Mouse (Mus musculus) lung, postnatal 0 days (tissue): ENCODE results near the gene Rfx1. TPM values are rescaled to one million over a fixed set of nuclear protein-coding genes. Genes with fewer than 3 reads are reported as not detected.

ENCODE experiments used
- ATAC-seq: fragments of 200-750 bp; cut with Nextera tagmentation; 2 replicates; pipeline ENCODE4 v1.8.0; 2017; ENCODE audit warnings: moderate library complexity
- DNase-seq: peaks from one replicate; pipeline ENCODE4 v3.0.0-alpha.2; 2016; ENCODE audit warnings: low spot score
- H3K27ac ChIP-seq: fragments of 300-500 bp; sonication (generic); 2 replicates; pipeline ENCODE4 v1.5.1; 2014; ENCODE audit warnings: antibody characterized with exemption, mild to moderate bottlenecking, low read length, mixed read lengths
- H3K27me3 ChIP-seq: fragments of 300-500 bp; sonication (generic); replicated peaks from 2 replicates; pipeline ENCODE4 v1.6.1; 2014; ENCODE audit warnings: low read length, mixed read lengths; ENCODE audit not compliant: insufficient read depth
- H3K36me3 ChIP-seq: fragments of 300-500 bp; sonication (generic); 2 replicates; pipeline ENCODE4 v1.6.1; 2014; ENCODE audit warnings: low read length, mixed read lengths; ENCODE audit not compliant: insufficient read depth
- H3K4me1 ChIP-seq: fragments of 300-500 bp; sonication (generic); 2 replicates; pipeline ENCODE4 v1.6.1; 2014; ENCODE audit warnings: antibody characterized with exemption, low read depth, low read length, mixed read lengths; ENCODE audit not compliant: insufficient read depth
- H3K4me2 ChIP-seq: fragments of 300-500 bp; sonication (generic); replicated peaks from 2 replicates; pipeline ENCODE4 v1.6.1; 2014; ENCODE audit warnings: low read depth, mild to moderate bottlenecking, low read length, moderate library complexity, mixed read lengths
- H3K4me3 ChIP-seq: fragments of 300-500 bp; sonication (generic); 2 replicates; pipeline ENCODE4 v1.5.1; 2014; ENCODE audit warnings: low read depth, low read length
- H3K9ac ChIP-seq: fragments of 300-500 bp; sonication (generic); replicated peaks from 2 replicates; pipeline ENCODE4 v1.6.1; 2014; ENCODE audit warnings: low read depth, mild to moderate bottlenecking
- H3K9me3 ChIP-seq: fragments of 300-500 bp; sonication (generic); 2 replicates; pipeline ENCODE4 v1.6.1; 2016; ENCODE audit warnings: low read length, mixed read lengths
- CTCF ChIP-seq: IDR thresholded peaks from 2 replicates; pipeline ENCODE4 v1.5.1; 2016; ENCODE audit warnings: antibody characterized with exemption, mild to moderate bottlenecking
- EP300 ChIP-seq: IDR thresholded peaks from 2 replicates; pipeline ENCODE4 v1.6.1; 2016; ENCODE audit warnings: antibody characterized with exemption, mild to moderate bottlenecking, control low read depth
- WGBS: fragments of 180-500 bp; shearing (Covaris S2); extraction: QIAGEN DNeasy Blood & Tissue Kit; methylation state at CpG from one replicate; pipeline ENCODE4 v1.1.7; 2014; 5-methylcytosine and 5-hydroxymethylcytosine counted together
- polyA plus RNA-seq: library from polyadenylated mRNA; unstranded; fragments of >200 nt; fragmentation: Nextera tagmentation; extraction: Ambion mirVana; gene quantifications from 2 replicates; pipeline ENCODE4 v1.2.1, GENCODE M21; 2015

The Rfx1 gene
- polyA plus RNA-seq, result 4.5 and 5.2 TPM in 2 replicates

- no peaks in the 10 kb centered on the region for H3K36me3 ChIP-seq
- H3K4me1 ChIP-seq, result peaks cover 20% of the 10 kb centered on the region; the same call in 1 of the 2 replicates
- H3K9me3 ChIP-seq, result no peaks in the 10 kb centered on the region
- WGBS, result 1% methylated on average over 51 of the region's 51 CpGs
- H3K4me2 ChIP-seq, result peak within 1 kb of the TSS; percentile 77
- H3K27ac ChIP-seq, result peak within 1 kb of the TSS; percentile 96
- peak; percentile 96 for ATAC-seq
- DNase-seq, result peak; percentile 100
- no peaks in the 10 kb centered on the region for H3K27me3 ChIP-seq
- TF ChIP-seq EP300 (peak; percentile 87), CTCF (0 out of 2 replicates have a peak, but pooled peaks have one; percentile 16)
- peak within 1 kb of the TSS; percentile 83 for H3K4me3 ChIP-seq
- peak within 1 kb of the TSS; percentile 78 for H3K9ac ChIP-seq
These were observed at the start of gene Rfx1 for GRCm38 (mm10) chr8:84066291-84066930. Gene Rfx1, plus strand, starts transcription at chr8:84066834.

- WGBS, result 65% methylated on average over 9 of the region's 9 CpGs
- Histone ChIP-seq H3K9me3 (no peaks in the 10 kb centered on the region), H3K9ac (no peak overlapping the region), H3K27me3 (no peaks in the 10 kb centered on the region), H3K4me3 (no peak overlapping the region), H3K4me1 (peaks cover 19% of the 10 kb centered on the region), H3K4me2 (no peak overlapping the region), H3K36me3 (no peaks in the 10 kb centered on the region), H3K27ac (no peak overlapping the region)
- no peak for ATAC-seq
- no peak for TF ChIP-seq CTCF
- no peak for TF ChIP-seq EP300
- DNase-seq, result no peak
These were observed 46.9 kb upstream of the Rfx1 start for GRCm38 (mm10) chr8:84019738-84020137.

GRCm38 (mm10) chr8:84021096-84021495, 45.5 kb upstream of the Rfx1 start, which contains the start of gene Palm3:
Gene Palm3, plus strand, starts transcription at chr8:84021471.
- no peaks in the 10 kb centered on the region for H3K27me3 ChIP-seq
- H3K9ac ChIP-seq, result no peak within 1 kb of the TSS
- peak; percentile 64 for ATAC-seq
- H3K4me1 ChIP-seq, result peaks cover 24% of the 10 kb centered on the region
- TF ChIP-seq CTCF (peak; percentile 16; the same call in 1 of the 2 replicates), EP300 (no peak)
- no peaks in the 10 kb centered on the region for H3K9me3 ChIP-seq
- 7% methylated on average over 18 of the region's 18 CpGs for WGBS
- DNase-seq, result peak; percentile 53
- H3K27ac ChIP-seq, result no peak within 1 kb of the TSS; the same call in 1 of the 2 replicates
- peak within 1 kb of the TSS; percentile 22 for H3K4me2 ChIP-seq
- H3K36me3 ChIP-seq, result no peaks in the 10 kb centered on the region
- H3K4me3 ChIP-seq, result no peak within 1 kb of the TSS

- no peak overlapping the region for H3K9ac ChIP-seq
- TF ChIP-seq CTCF (no peak), EP300 (peak; percentile 66)
- H3K36me3 ChIP-seq, result no peaks in the 10 kb centered on the region
- no peak overlapping the region; the same call in 1 of the 2 replicates for H3K27ac ChIP-seq
- no peak overlapping the region for H3K4me3 ChIP-seq
- WGBS, result 38% methylated on average over 12 of the region's 12 CpGs
- peak overlapping the region; percentile 22 for H3K4me2 ChIP-seq
- H3K4me1 ChIP-seq, result peaks cover 26% of the 10 kb centered on the region
- H3K9me3 ChIP-seq, result no peaks in the 10 kb centered on the region
- H3K27me3 ChIP-seq, result no peaks in the 10 kb centered on the region
- peak; percentile 55 for DNase-seq
- peak; percentile 51 for ATAC-seq
These were observed 45.1 kb upstream of the Rfx1 start for GRCm38 (mm10) chr8:84021569-84021968.

GRCm38 (mm10) chr8:84023085-84023484, 43.5 kb upstream of the Rfx1 start:
- Histone ChIP-seq H3K9ac (no peak overlapping the region), H3K36me3 (no peaks in the 10 kb centered on the region), H3K4me2 (no peak overlapping the region), H3K4me3 (no peak overlapping the region), H3K9me3 (no peaks in the 10 kb centered on the region), H3K4me1 (peaks cover 26% of the 10 kb centered on the region), H3K27ac (no peak overlapping the region), H3K27me3 (no peaks in the 10 kb centered on the region)
- TF ChIP-seq CTCF (no peak), EP300 (0 out of 2 replicates have a peak, but pooled peaks have one; percentile 26)
- DNase-seq (peak; percentile 83), ATAC-seq (peak; percentile 71)
- WGBS, result 6% methylated on average over 5 of the region's 5 CpGs

- no peaks in the 10 kb centered on the region for H3K27me3 ChIP-seq
- TF ChIP-seq CTCF, result no peak
- TF ChIP-seq EP300, result no peak
- H3K9ac ChIP-seq, result no peak overlapping the region
- H3K4me1 ChIP-seq, result peaks cover 26% of the 10 kb centered on the region
- no peak overlapping the region for H3K4me3 ChIP-seq
- DNase-seq (no peak), ATAC-seq (no peak)
- H3K36me3 ChIP-seq, result no peaks in the 10 kb centered on the region
- H3K27ac ChIP-seq, result no peak overlapping the region
- H3K4me2 ChIP-seq, result no peak overlapping the region
- no peaks in the 10 kb centered on the region for H3K9me3 ChIP-seq
- 64% methylated on average over 1 of the region's 1 CpGs for WGBS
These were observed 43.0 kb upstream of the Rfx1 start for GRCm38 (mm10) chr8:84023631-84024030.
